Mouse (Mus musculus) olfactory bulb, adult 2 months (tissue): ENCODE measurements at regions not wholly inside any gene's neighbourhood (a gene's known extent, or its start where the extent isn't known, plus 50 kb on each side); places are given as distances from the start of the nearest gene placed in this dataset.

Experiments used
- H3K27ac ChIP-seq: fragments of 200-500 bp; 2 replicates; pipeline ENCODE4 v1.5.1; 2012; ENCODE audit warnings: low read depth, low read length; ENCODE audit not compliant: insufficient read depth
- H3K4me1 ChIP-seq: fragments of 200-500 bp; 2 replicates; pipeline ENCODE4 v1.6.1; 2012; ENCODE audit warnings: low read length; ENCODE audit not compliant: control insufficient read depth, insufficient read depth
- H3K4me3 ChIP-seq: fragments of 200-500 bp; 2 replicates; pipeline ENCODE4 v1.5.1; 2012; ENCODE audit warnings: mild to moderate bottlenecking, low read depth, low read length, moderate library complexity; ENCODE audit not compliant: insufficient read depth
- CTCF ChIP-seq: fragments of 200-500 bp; IDR thresholded peaks from 2 replicates; pipeline ENCODE4 v1.5.1; 2012; ENCODE audit warnings: low read depth, mild to moderate bottlenecking, low read length, moderate library complexity; ENCODE audit not compliant: insufficient read depth
- POLR2A ChIP-seq: fragments of 200-500 bp; IDR thresholded peaks from 2 replicates; pipeline ENCODE4 v1.6.1; 2012; ENCODE audit warnings: mild to moderate bottlenecking, low read depth, low read length, moderate library complexity; ENCODE audit not compliant: insufficient read depth
- WGBS: fragments of 180-500 bp; shearing (Covaris S2); methylation state at CpG from one replicate; pipeline ENCODE4 v1.1.7; 2018; 5-methylcytosine and 5-hydroxymethylcytosine counted together

DNA sequence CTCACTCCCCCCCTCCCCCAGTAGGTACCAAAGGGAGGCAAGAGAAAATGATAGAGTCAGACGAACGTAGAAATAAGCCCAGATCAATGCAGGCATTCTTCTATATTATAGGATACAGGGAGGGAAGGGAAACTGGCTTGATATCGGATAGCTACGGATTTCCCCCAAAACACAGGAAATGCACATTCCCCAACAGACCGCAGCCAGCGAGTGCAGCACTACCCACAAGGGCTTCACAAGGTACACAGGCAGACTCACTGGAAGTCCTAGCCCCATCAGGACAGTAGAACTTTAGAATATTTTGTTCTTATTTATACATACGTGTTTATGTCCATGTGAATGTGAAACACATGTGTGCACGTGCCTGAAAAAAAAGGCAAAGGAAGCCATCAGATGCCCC lies 218.8 kb upstream of the Habp2 start:
- no peak overlapping the region for H3K4me3 ChIP-seq
- 88% methylated on average over 8 of the region's 8 CpGs for WGBS
- peaks cover 9% of the 10 kb centered on the region; the same call in 1 of the 2 replicates for H3K4me1 ChIP-seq
- no peak overlapping the region for H3K27ac ChIP-seq
- TF ChIP-seq CTCF (no peak), POLR2A (no peak)

GRCm38 (mm10) chr19:56068854-56069253 lies 218.1 kb upstream of the Habp2 start:
- 57% methylated on average over 12 of the region's 12 CpGs for WGBS
- H3K4me3 ChIP-seq, result no peak overlapping the region
- H3K4me1 ChIP-seq, result peaks cover 9% of the 10 kb centered on the region; the same call in 1 of the 2 replicates
- H3K27ac ChIP-seq, result no peak overlapping the region
- no peak for TF ChIP-seq CTCF

DNA sequence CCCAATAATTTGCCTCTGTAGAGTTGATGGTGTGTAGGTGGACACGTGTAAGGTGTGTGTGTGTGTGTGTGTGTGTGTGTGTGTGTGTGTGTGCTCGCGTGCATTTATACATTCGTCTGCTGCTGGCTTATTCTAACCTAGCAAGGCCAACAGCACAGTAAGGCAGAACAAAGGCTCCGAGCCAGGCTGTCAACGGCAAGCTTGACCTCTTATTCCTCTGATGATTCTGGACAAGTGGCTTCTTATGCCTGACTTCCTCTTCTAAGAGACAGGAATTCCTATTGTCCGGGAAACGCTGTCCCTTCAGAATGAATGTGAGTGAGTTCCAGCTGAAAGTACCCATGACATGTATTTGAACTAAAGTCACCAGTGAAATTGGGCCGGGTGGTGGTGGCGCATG lies 217.7 kb upstream of the Habp2 start:
- Histone ChIP-seq H3K27ac (no peak overlapping the region), H3K4me1 (peaks cover 9% of the 10 kb centered on the region; the same call in 1 of the 2 replicates), H3K4me3 (no peak overlapping the region)
- TF ChIP-seq POLR2A (no peak), CTCF (no peak)
- 57% methylated on average over 10 of the region's 10 CpGs for WGBS

DNA sequence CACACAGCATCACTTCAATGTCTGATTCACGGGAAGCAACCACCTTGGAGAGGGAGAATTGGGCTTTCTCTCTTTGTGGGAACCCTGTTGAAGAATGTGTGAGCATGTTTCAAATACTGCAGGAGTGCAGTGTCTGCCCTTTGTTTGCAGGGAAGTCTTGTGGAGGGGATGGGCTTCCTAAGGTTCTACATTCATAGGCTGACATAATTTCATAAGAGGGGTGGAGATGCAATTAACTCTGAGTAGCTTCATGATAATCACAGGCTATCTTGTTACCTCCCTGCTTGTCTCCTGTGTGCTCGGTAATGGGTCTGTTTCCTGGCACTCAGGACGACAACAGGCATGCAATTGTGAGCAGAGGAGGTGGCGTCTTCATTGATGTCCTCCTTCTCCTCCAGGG lies 215.6 kb upstream of the Habp2 start:
- H3K4me3 ChIP-seq, result no peak overlapping the region
- 73% methylated on average over 4 of the region's 4 CpGs for WGBS
- TF ChIP-seq CTCF (no peak), POLR2A (no peak)
- no peak overlapping the region for H3K27ac ChIP-seq
- H3K4me1 ChIP-seq, result peaks cover 9% of the 10 kb centered on the region; the same call in 1 of the 2 replicates

DNA sequence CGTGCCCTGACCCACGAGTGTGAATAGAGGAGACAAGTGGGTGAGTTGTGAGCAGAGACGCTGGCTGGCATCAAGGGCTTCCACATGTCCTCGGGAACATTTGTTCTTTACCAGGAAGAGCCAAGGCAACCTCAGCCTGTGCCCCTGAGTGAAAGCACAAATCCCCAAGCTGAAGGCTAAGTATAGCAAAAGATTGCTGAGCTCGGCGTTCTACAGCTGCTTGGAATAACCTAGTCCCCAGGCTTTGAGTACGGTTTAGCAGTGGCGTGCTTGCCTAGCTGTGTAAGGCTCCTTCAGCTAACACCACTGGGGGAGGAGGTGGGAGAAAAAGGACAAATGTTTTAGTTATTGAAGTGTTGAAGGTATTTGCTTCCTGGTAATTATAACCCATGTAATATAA lies 210.8 kb upstream of the Habp2 start:
- Histone ChIP-seq H3K4me1 (peaks cover under 1% of the 10 kb centered on the region; the same call in 1 of the 2 replicates), H3K4me3 (no peak overlapping the region), H3K27ac (no peak overlapping the region)
- WGBS, result 86% methylated on average over 8 of the region's 8 CpGs
- no peak for TF ChIP-seq CTCF
- TF ChIP-seq POLR2A, result no peak

- Histone ChIP-seq H3K4me3 (no peak overlapping the region), H3K27ac (no peak overlapping the region), H3K4me1 (no peaks in the 10 kb centered on the region)
- 93% methylated on average over 8 of the region's 8 CpGs for WGBS
- TF ChIP-seq CTCF, result no peak
- TF ChIP-seq POLR2A, result no peak
Observed at GRCm38 (mm10) chr19:56077491-56077890, 209.4 kb upstream of the Habp2 start.

- 92% methylated on average over 7 of the region's 7 CpGs for WGBS
- TF ChIP-seq CTCF (no peak), POLR2A (no peak)
- Histone ChIP-seq H3K4me3 (no peak overlapping the region), H3K27ac (no peak overlapping the region), H3K4me1 (no peaks in the 10 kb centered on the region)
Observed at GRCm38 (mm10) chr19:56086413-56087083, 200.4 kb upstream of the Habp2 start.

DNA sequence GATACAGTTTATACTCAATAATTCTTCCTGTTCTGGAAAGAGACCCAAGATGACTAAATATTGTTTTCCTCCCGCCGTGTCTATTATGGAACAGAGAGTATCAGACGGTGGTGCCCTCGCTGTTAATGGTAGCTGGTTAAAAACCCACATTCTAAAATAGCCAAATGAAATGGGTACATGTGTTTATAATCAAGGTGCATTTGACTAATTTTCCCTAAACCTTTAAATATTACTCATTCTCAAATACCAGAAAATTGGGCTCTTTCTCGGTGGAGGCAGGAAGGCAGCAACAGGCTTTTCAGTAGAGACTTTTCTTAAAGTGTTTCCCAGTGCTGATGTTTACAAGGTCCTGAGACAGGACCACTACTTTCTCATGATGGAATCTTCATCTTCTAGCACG lies 199.8 kb upstream of the Habp2 start:
- 88% methylated on average over 6 of the region's 6 CpGs for whole genome bisulfite sequencing
- no peak overlapping the region for H3K4me3 ChIP-seq
- H3K4me1 ChIP-seq, result no peaks in the 10 kb centered on the region
- H3K27ac ChIP-seq, result no peak overlapping the region
- TF ChIP-seq CTCF (no peak), POLR2A (no peak)

- Histone ChIP-seq H3K27ac (no peak overlapping the region), H3K4me1 (no peaks in the 10 kb centered on the region), H3K4me3 (no peak overlapping the region)
- TF ChIP-seq POLR2A (no peak), CTCF (no peak)
- WGBS, result 96% methylated on average over 17 of the region's 17 CpGs
Observed at GRCm38 (mm10) chr19:56089795-56090375, 197.1 kb upstream of the Habp2 start.

DNA sequence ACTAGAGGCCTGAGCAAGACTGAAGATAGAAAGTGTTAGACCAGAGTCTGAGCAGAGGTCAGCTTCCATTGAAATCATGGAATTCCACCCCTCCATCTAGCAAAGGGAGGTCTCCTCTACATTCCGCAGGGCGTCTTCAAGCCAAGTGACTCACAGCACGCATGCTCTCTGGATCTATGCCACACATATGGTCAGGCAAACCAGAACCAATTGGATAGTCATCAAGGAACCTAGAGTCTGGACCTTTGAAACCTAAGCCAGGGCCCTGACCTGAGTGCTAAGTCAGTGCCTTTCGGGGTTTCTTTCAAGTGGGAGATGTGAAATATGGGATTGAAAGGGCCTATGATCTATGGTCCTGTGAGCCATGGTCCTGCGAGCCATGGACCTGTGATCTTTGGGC lies 195.4 kb upstream of the Habp2 start:
- Histone ChIP-seq H3K4me1 (no peaks in the 10 kb centered on the region), H3K27ac (no peak overlapping the region), H3K4me3 (no peak overlapping the region)
- TF ChIP-seq POLR2A, result no peak
- TF ChIP-seq CTCF, result no peak
- 98% methylated on average over 5 of the region's 5 CpGs for WGBS

DNA sequence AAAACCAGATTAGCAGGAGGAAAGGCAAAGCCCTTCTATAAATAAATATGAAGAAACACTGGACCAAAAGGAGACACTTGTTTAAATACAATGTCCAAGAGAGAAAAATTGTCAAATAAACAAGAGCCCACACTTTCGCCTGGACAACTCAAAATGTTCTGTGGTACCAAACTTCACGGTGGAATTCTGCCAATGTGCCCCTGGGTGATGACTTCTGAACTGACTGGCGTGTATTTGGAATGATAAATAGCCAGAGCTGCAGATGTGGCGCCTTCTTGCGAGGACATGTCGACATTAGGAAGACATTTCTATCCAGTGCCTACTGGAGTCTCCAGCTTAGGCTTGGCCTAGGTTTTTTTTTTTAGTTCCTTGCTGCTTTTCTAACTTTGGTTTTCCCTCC lies 191.1 kb upstream of the Habp2 start:
- 90% methylated on average over 6 of the region's 6 CpGs for WGBS
- no peaks in the 10 kb centered on the region for H3K4me1 ChIP-seq
- TF ChIP-seq CTCF, result no peak
- TF ChIP-seq POLR2A, result no peak
- no peak overlapping the region for H3K4me3 ChIP-seq
- H3K27ac ChIP-seq, result no peak overlapping the region
